Mouse (Mus musculus) lung, adult 2 months (tissue): ENCODE results near the gene Cldn10.

Experiments
- CTCF ChIP-seq: fragments of 200-500 bp; IDR thresholded peaks from 2 replicates; pipeline ENCODE4 v1.5.1; 2011; ENCODE audit warnings: mild to moderate bottlenecking, low read length, control low read depth; ENCODE audit not compliant: insufficient read depth
- POLR2A ChIP-seq: fragments of 200-500 bp; IDR thresholded peaks from 2 replicates; pipeline ENCODE4 v1.6.1; 2011; ENCODE audit warnings: low read depth, mild to moderate bottlenecking, control low read depth, low read length, borderline replicate concordance; ENCODE audit errors: extremely low read depth

DNA sequence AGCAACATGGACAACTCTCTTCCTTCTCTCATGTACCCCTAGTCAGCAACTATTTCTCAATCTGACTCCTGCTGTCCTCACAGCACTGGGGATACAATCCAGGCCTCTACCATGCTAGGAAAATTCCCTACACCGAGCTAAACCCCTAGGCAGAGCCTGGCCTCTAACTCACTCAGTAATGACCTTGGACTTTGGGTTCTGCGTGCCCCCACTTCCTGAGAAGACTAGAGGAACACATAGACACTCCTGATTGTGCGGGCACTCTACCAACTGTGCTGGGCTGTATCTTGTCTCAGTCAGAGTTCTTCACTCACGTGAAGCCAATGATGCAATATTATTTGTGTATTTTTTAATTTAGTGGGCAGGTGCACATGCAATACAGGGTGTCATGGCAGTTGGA is 10.2 kb upstream of the Cldn10 start:
- no peak for TF ChIP-seq POLR2A
- no peak for TF ChIP-seq CTCF
